ENCODE assay signal across 8 mouse cellular contexts in genomic region chr6:124993876-124994275, GRCm38 (mm10). TPM values are rescaled to one million over a fixed set of nuclear protein-coding genes. Genes with fewer than 3 reads are reported as not detected.
DNase-seq lines count a peak whose midpoint lies in the region; ATAC-seq lines count a peak whose summit lies in the region.

No protein-coding gene starts in this region.

- WGBS in heart, embryonic 14.5 days = 14% methylated on average over 11 of the region's 11 CpGs
- 10% methylated on average over 11 of the region's 11 CpGs for WGBS in embryonic facial prominence, embryonic 11.5 days

- H3K4me1 ChIP-seq in heart, embryonic 14.5 days (ENCODE audit: control insufficient read depth in 2 of 2, insufficient read depth in 2 of 2, low read length in 2 of 2) = peaks cover 6 to 14% of the 10 kb centered on the region in 2 experiments; a peak in 3 of 4 replicates
- peaks cover 9% of the 10 kb centered on the region; the same call in 1 of the 2 replicates for H3K4me1 ChIP-seq in embryonic facial prominence, embryonic 11.5 days (ENCODE audit: control insufficient read depth, insufficient read depth, low read length)

- peaks cover 60% of the 10 kb centered on the region for H3K27me3 ChIP-seq in heart, embryonic 14.5 days (ENCODE audit: control insufficient read depth, insufficient read depth, low read length)
- H3K27me3 ChIP-seq in embryonic facial prominence, embryonic 11.5 days (ENCODE audit: control insufficient read depth, insufficient read depth, low read length) = peaks cover 43% of the 10 kb centered on the region

- ATAC-seq in heart, embryonic 14.5 days (ENCODE audit: insufficient number of reproducible peaks, insufficient read depth, low FRiP score, low read depth) = no peak
- ATAC-seq in embryonic facial prominence, embryonic 11.5 days (replicated peaks; ENCODE audit: insufficient number of reproducible peaks, low FRiP score, low TSS enrichment, low read depth) = no peak

- no peak for DNase-seq in heart, adult 8-10 months (ENCODE audit: low spot score)
- peak; percentile 88 for DNase-seq in ES-CJ7 (ENCODE audit: low read depth, low spot score)
- DNase-seq in embryonic facial prominence, embryonic 11.5 days (ENCODE audit: low spot score) = peak; percentile 41
- peak; percentile 68 for DNase-seq in mesoderm, embryonic 11.5 days (ENCODE audit: low read depth, low spot score)
- DNase-seq in cerebellum, adult 18-20 months = no peak
- no peak for DNase-seq in gastrocnemius, postnatal 10 days
- DNase-seq in c-Kit-positive CD71-positive TER-119-positive erythroid progenitor cells, embryonic 14.5 days (ENCODE audit: low spot score) = no peak

- no peak overlapping the region for H3K4me3 ChIP-seq in heart, embryonic 14.5 days (ENCODE audit: control insufficient read depth in 1 of 2, insufficient read depth in 1 of 2, low read depth in 1 of 2, low read length in 2 of 2)
- H3K4me3 ChIP-seq in embryonic facial prominence, embryonic 11.5 days (ENCODE audit: low read depth, low read length) = no peak overlapping the region

- 0 out of 2 replicates have a peak overlapping the region, but pooled peaks have one; percentile 3 for H3K4me2 ChIP-seq in heart, embryonic 14.5 days (ENCODE audit: low read length)
- H3K4me2 ChIP-seq in embryonic facial prominence, embryonic 11.5 days (ENCODE audit: low read depth, low read length) = no peak overlapping the region; the same call in 1 of the 2 replicates

- H3K27ac ChIP-seq in heart, embryonic 14.5 days (replicated peaks in 1 of 2; ENCODE audit: control insufficient read depth in 1 of 2, insufficient read depth in 1 of 2, low read depth in 2 of 2, low read length in 2 of 2) = no peak overlapping the region
- H3K27ac ChIP-seq in embryonic facial prominence, embryonic 11.5 days (replicated peaks; ENCODE audit: low read depth, low read length) = no peak overlapping the region

- H3K9ac ChIP-seq in heart, embryonic 14.5 days (ENCODE audit: low read length) = no peak overlapping the region
- peak overlapping the region; percentile 3; the same call in 1 of the 2 replicates for H3K9ac ChIP-seq in embryonic facial prominence, embryonic 11.5 days (replicated peaks; ENCODE audit: low read length)

- H3K36me3 ChIP-seq in heart, embryonic 14.5 days (ENCODE audit: control insufficient read depth, insufficient read depth, low read length) = no peaks in the 10 kb centered on the region
- H3K36me3 ChIP-seq in embryonic facial prominence, embryonic 11.5 days (replicated peaks; ENCODE audit: control insufficient read depth, insufficient read depth, low read depth, low read length) = no peaks in the 10 kb centered on the region

- H3K9me3 ChIP-seq in heart, embryonic 14.5 days (ENCODE audit: control insufficient read depth, low read length) = 0 out of 2 replicates have a peak, but pooled peaks cover 7% of the 10 kb centered on the region
- H3K9me3 ChIP-seq in embryonic facial prominence, embryonic 11.5 days (replicated peaks; ENCODE audit: control insufficient read depth, low read length) = no peaks in the 10 kb centered on the region

RNA-seq across cellular contexts. Expression of gene Pianp, which starts 2.6 kb away (rescaled TPM):
- polyA plus RNA-seq in heart, embryonic 14.5 days (2014; fragmentation: Nextera tagmentation; extraction: Ambion mirVana) = 0.28 and 0.55 TPM in 2 replicates
- total RNA-seq in heart, adult 8-10 months (2022) = 1 to 10 TPM in 1 of 4 experiments, under 1 TPM in 3; 0.31 to 2.7 (median 0.41) TPM
- polyA plus RNA-seq in embryonic facial prominence, embryonic 11.5 days (2014; fragmentation: Nextera tagmentation; extraction: Ambion mirVana) = 1.1 and 1.9 TPM in 2 replicates
- under 1 TPM; 0.61 TPM for total RNA-seq in gastrocnemius, postnatal 10 days (2021)

RNA-seq across cellular contexts. Expression of gene Zfp384, which starts 15.1 kb away (rescaled TPM):
- polyA plus RNA-seq in heart, embryonic 14.5 days (2014; fragmentation: Nextera tagmentation; extraction: Ambion mirVana) = 6.6 and 7.2 TPM in 2 replicates
- 10 to 100 TPM; 21.0 to 24.4 (median 23.6) TPM for total RNA-seq in heart, adult 8-10 months (2022)
- polyA plus RNA-seq in embryonic facial prominence, embryonic 11.5 days (2014; fragmentation: Nextera tagmentation; extraction: Ambion mirVana) = 7.7 and 10.6 TPM in 2 replicates
- 10 to 100 TPM; 21.9 to 27.4 TPM for total RNA-seq in gastrocnemius, postnatal 10 days (2021)

RNA-seq across cellular contexts. Expression of gene Cops7a, which starts 28.5 kb away (rescaled TPM):
- polyA plus RNA-seq in heart, embryonic 14.5 days (2014; fragmentation: Nextera tagmentation; extraction: Ambion mirVana) = 128 and 135 TPM in 2 replicates
- 100 to 1,000 TPM in 2 of 4 experiments, 10 to 100 TPM in 2; 98.1 to 109 (median 103) TPM for total RNA-seq in heart, adult 8-10 months (2022)
- 118 and 125 TPM in 2 replicates for polyA plus RNA-seq in embryonic facial prominence, embryonic 11.5 days (2014; fragmentation: Nextera tagmentation; extraction: Ambion mirVana)
- 100 to 1,000 TPM in 1 of 2 experiments, 10 to 100 TPM in 1; 99.9 to 105 TPM for total RNA-seq in gastrocnemius, postnatal 10 days (2021)

RNA-seq across cellular contexts. Expression of gene Ing4, which starts 45.7 kb away (rescaled TPM):
- polyA plus RNA-seq in heart, embryonic 14.5 days (2014; fragmentation: Nextera tagmentation; extraction: Ambion mirVana) = 67.1 and 76.1 TPM in 2 replicates
- total RNA-seq in heart, adult 8-10 months (2022) = 10 to 100 TPM; 24.7 to 27.7 (median 25.1) TPM
- 141 and 145 TPM in 2 replicates for polyA plus RNA-seq in embryonic facial prominence, embryonic 11.5 days (2014; fragmentation: Nextera tagmentation; extraction: Ambion mirVana)
- 10 to 100 TPM; 33.4 to 42.7 TPM for total RNA-seq in gastrocnemius, postnatal 10 days (2021)

RNA-seq across cellular contexts. Expression of gene Acrbp, which starts 55.6 kb away (rescaled TPM):
- 5.4 and 6.5 TPM in 2 replicates for polyA plus RNA-seq in heart, embryonic 14.5 days (2014; fragmentation: Nextera tagmentation; extraction: Ambion mirVana)
- total RNA-seq in heart, adult 8-10 months (2022) = 1 to 10 TPM; 1.5 to 2.6 (median 2.2) TPM
- polyA plus RNA-seq in embryonic facial prominence, embryonic 11.5 days (2014; fragmentation: Nextera tagmentation; extraction: Ambion mirVana) = 10.0 and 12.5 TPM in 2 replicates
- total RNA-seq in gastrocnemius, postnatal 10 days (2021) = 1 to 10 TPM; 2.7 to 4.7 TPM

Comparison
In these comparisons a context has a peak if more than half of its experiments do, and no peak if none do; other contexts are left out.
1. DNase-seq: peak in ES-CJ7 (single experiment), embryonic facial prominence, embryonic 11.5 days (single experiment) and mesoderm, embryonic 11.5 days (single experiment); none in heart, adult 8-10 months (single experiment), cerebellum, adult 18-20 months (0 of 2), gastrocnemius, postnatal 10 days (single experiment) and c-Kit-positive CD71-positive TER-119-positive erythroid progenitor cells, embryonic 14.5 days (single experiment).